Mouse (Mus musculus) right cerebral cortex, adult 2 months (tissue): ENCODE results near the gene Prss38.
"Not testable (repeated sequence)": the region's sequence is repeated elsewhere in the genome, so short reads cannot be mapped to it uniquely, and the experiment has no call there.

Source experiments
- DNase-seq, 2 experiments: peaks; one replicate each; pipeline ENCODE4 v3.0.0; 2021 to 2022; ENCODE audit warnings: low spot score in 2 of 2

The Prss38 gene

GRCm38 (mm10) chr11:59377999-59378398, 2.5 kb upstream of the Prss38 start:
- no peak for DNase-seq

GRCm38 (mm10) chr11:59369848-59370247, 5.6 kb downstream of the Prss38 start:
- DNase-seq = no peak

GRCm38 (mm10) chr11:59367955-59368354, 7.5 kb downstream of the Prss38 start:
- DNase-seq = not testable (repeated sequence)

GRCm38 (mm10) chr11:59366633-59367032, 8.8 kb downstream of the Prss38 start:
- DNase-seq = no peak

GRCm38 (mm10) chr11:59366031-59366430, 9.4 kb downstream of the Prss38 start:
- DNase-seq = no peak

GRCm38 (mm10) chr11:59364417-59364816, 11.0 kb downstream of the Prss38 start:
- no peak for DNase-seq

- DNase-seq = no peak
Observed at GRCm38 (mm10) chr11:59364007-59364406, 11.4 kb downstream of the Prss38 start.

- no peak for DNase-seq
Observed at GRCm38 (mm10) chr11:59361291-59361690, 14.2 kb downstream of the Prss38 start.

- no peak for DNase-seq
Observed at GRCm38 (mm10) chr11:59356874-59357289, 18.6 kb downstream of the Prss38 start.

GRCm38 (mm10) chr11:59354793-59355192, 20.7 kb downstream of the Prss38 start:
- DNase-seq = no peak

GRCm38 (mm10) chr11:59350326-59350725, 25.1 kb downstream of the Prss38 start:
- no peak for DNase-seq

- no peak for DNase-seq
Observed at GRCm38 (mm10) chr11:59346166-59346910, 29.1 kb downstream of the Prss38 start.

GRCm38 (mm10) chr11:59342956-59343355, 32.5 kb downstream of the Prss38 start:
- DNase-seq = no peak

GRCm38 (mm10) chr11:59338736-59339120, 36.7 kb downstream of the Prss38 start:
- DNase-seq = peak; percentile 67 to 76

- DNase-seq = no peak
Observed at GRCm38 (mm10) chr11:59337955-59338735, 37.3 kb downstream of the Prss38 start.

GRCm38 (mm10) chr11:59336381-59336780, 39.1 kb downstream of the Prss38 start:
- DNase-seq = no peak

- no peak for DNase-seq
Observed at GRCm38 (mm10) chr11:59335942-59336341, 39.5 kb downstream of the Prss38 start.

- DNase-seq = no peak
Observed at GRCm38 (mm10) chr11:59335150-59335549, 40.3 kb downstream of the Prss38 start.

GRCm38 (mm10) chr11:59332938-59333337, 42.5 kb downstream of the Prss38 start:
- DNase-seq = peak in 1 of 2 experiments; percentile 47

- no peak for DNase-seq
Observed at GRCm38 (mm10) chr11:59331167-59331869, 44.1 kb downstream of the Prss38 start.

GRCm38 (mm10) chr11:59330560-59330959, 44.9 kb downstream of the Prss38 start:
- DNase-seq = peak; percentile 66 to 74

- peak in 1 of 2 experiments; percentile 31 for DNase-seq
Observed at GRCm38 (mm10) chr11:59329616-59330015, 45.8 kb downstream of the Prss38 start.
